Mouse (Mus musculus) heart, embryonic 12.5 days (tissue): Measurements from ENCODE around the gene H3f3b. TPM values are rescaled to one million over a fixed set of nuclear protein-coding genes. Genes with fewer than 3 reads are reported as not detected.

ENCODE experiments used
- ATAC-seq: fragments of 200-750 bp; cut with Nextera tagmentation; 2 replicates; pipeline ENCODE4 v1.8.0; 2017; ENCODE audit warnings: moderate TSS enrichment, moderate library complexity; ENCODE audit not compliant: insufficient number of reproducible peaks, low FRiP score
- H3K27ac ChIP-seq: fragments of 300-500 bp; sonication (generic); 2 replicates; pipeline ENCODE4 v1.5.1; 2016; ENCODE audit warnings: mild to moderate bottlenecking, moderate library complexity; ENCODE audit not compliant: poor library complexity, severe bottlenecking
- H3K27me3 ChIP-seq: fragments of 300-500 bp; sonication (generic); replicated peaks from 2 replicates; pipeline ENCODE4 v1.6.1; 2016; ENCODE audit warnings: mild to moderate bottlenecking, moderate library complexity
- H3K36me3 ChIP-seq: fragments of 300-500 bp; sonication (generic); 2 replicates; pipeline ENCODE4 v1.6.1; 2016; ENCODE audit warnings: mild to moderate bottlenecking, moderate library complexity
- H3K4me1 ChIP-seq: fragments of 300-500 bp; sonication (generic); replicated peaks from 2 replicates; pipeline ENCODE4 v1.6.1; 2016; ENCODE audit warnings: mild to moderate bottlenecking
- H3K4me2 ChIP-seq: fragments of 300-500 bp; sonication (generic); 2 replicates; pipeline ENCODE4 v1.6.1; 2016; ENCODE audit warnings: mild to moderate bottlenecking, moderate library complexity
- H3K4me3 ChIP-seq: fragments of 300-500 bp; sonication (generic); 2 replicates; pipeline ENCODE4 v1.5.1; 2016; ENCODE audit warnings: mild to moderate bottlenecking
- H3K9ac ChIP-seq: fragments of 300-500 bp; sonication (generic); 2 replicates; pipeline ENCODE4 v1.6.1; 2016; ENCODE audit warnings: mild to moderate bottlenecking, moderate library complexity
- H3K9me3 ChIP-seq: fragments of 300-500 bp; sonication (generic); replicated peaks from 2 replicates; pipeline ENCODE4 v1.6.1; 2016; ENCODE audit warnings: mild to moderate bottlenecking, moderate library complexity
- WGBS: fragments of 180-500 bp; shearing (Covaris S2); methylation state at CpG from one replicate; pipeline ENCODE4 v1.1.7; 2016; 5-methylcytosine and 5-hydroxymethylcytosine counted together
- polyA plus RNA-seq: library from polyadenylated mRNA; unstranded; fragments of >200 nt; fragmentation: Nextera tagmentation; extraction: Ambion mirVana; gene quantifications from 2 replicates; pipeline ENCODE4 v1.2.1, GENCODE M21; 2016

The H3f3b gene
- polyA plus RNA-seq = 742 and 759 TPM in 2 replicates

GRCm38 (mm10) chr11:116027756-116028155 lies at the start of gene H3f3b:
H3f3b (minus strand) TSS chr11:116027962.
- Histone ChIP-seq H3K9me3 (no peaks in the 10 kb centered on the region), H3K27ac (no peak within 1 kb of the TSS), H3K4me2 (no peak within 1 kb of the TSS), H3K36me3 (peaks cover 3% of the 10 kb centered on the region; the same call in 1 of the 2 replicates), H3K4me3 (no peak within 1 kb of the TSS), H3K9ac (no peak within 1 kb of the TSS), H3K27me3 (no peaks in the 10 kb centered on the region), H3K4me1 (peaks cover 15% of the 10 kb centered on the region)
- WGBS = 76% methylated on average over 4 of the region's 4 CpGs
- ATAC-seq = no peak

DNA sequence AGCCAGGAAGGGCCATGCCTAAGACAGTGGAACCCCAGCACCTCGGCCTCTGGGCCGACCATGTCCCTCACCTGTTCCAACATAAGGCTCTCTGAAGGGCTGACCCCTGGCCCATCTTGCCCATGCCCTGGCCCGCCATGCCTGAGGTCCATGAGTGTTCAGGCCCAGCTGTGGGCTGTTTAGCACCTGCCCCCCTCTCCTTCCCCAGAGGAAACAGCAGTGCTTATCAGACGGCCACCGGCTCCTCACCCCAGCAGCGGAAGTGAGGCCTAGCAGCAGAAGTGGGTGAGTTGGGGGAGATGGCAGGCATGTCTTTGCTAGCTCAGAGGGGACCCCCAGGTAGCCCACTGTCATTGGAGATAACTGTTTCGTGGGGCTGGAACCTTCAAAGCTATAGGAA lies 49.1 kb upstream of the H3f3b start:
- Histone ChIP-seq H3K27ac (0 out of 2 replicates have a peak overlapping the region, but pooled peaks have one; percentile 22), H3K4me1 (peaks cover 60% of the 10 kb centered on the region), H3K4me2 (peak overlapping the region; percentile 61), H3K4me3 (peak overlapping the region; percentile 2; the same call in 1 of the 2 replicates), H3K36me3 (peaks cover 33% of the 10 kb centered on the region), H3K9me3 (no peaks in the 10 kb centered on the region), H3K9ac (0 out of 2 replicates have a peak overlapping the region, but pooled peaks have one; percentile 24), H3K27me3 (no peaks in the 10 kb centered on the region)
- peak; percentile 30; the same call in 1 of the 2 replicates for ATAC-seq
- 54% methylated on average over 7 of the region's 7 CpGs for WGBS

- Histone ChIP-seq H3K4me3 (no peak overlapping the region), H3K4me2 (peak overlapping the region; percentile 61; the same call in 1 of the 2 replicates), H3K27me3 (no peaks in the 10 kb centered on the region), H3K36me3 (peaks cover 27% of the 10 kb centered on the region), H3K9ac (no peak overlapping the region), H3K9me3 (no peaks in the 10 kb centered on the region), H3K27ac (no peak overlapping the region), H3K4me1 (peaks cover 60% of the 10 kb centered on the region)
- ATAC-seq = no peak
- 51% methylated on average over 7 of the region's 7 CpGs for WGBS
These were observed 48.4 kb upstream of the H3f3b start for GRCm38 (mm10) chr11:116076266-116076540.

GRCm38 (mm10) chr11:116075539-116076265 lies 47.9 kb upstream of the H3f3b start:
- no peaks in the 10 kb centered on the region for H3K9me3 ChIP-seq
- peaks cover 22% of the 10 kb centered on the region for H3K36me3 ChIP-seq
- no peak for ATAC-seq
- peak overlapping the region; percentile 61 for H3K4me2 ChIP-seq
- no peak overlapping the region for H3K27ac ChIP-seq
- H3K4me1 ChIP-seq = peaks cover 60% of the 10 kb centered on the region
- H3K27me3 ChIP-seq = no peaks in the 10 kb centered on the region
- no peak overlapping the region for H3K9ac ChIP-seq
- 31% methylated on average over 20 of the region's 20 CpGs for WGBS
- no peak overlapping the region for H3K4me3 ChIP-seq

DNA sequence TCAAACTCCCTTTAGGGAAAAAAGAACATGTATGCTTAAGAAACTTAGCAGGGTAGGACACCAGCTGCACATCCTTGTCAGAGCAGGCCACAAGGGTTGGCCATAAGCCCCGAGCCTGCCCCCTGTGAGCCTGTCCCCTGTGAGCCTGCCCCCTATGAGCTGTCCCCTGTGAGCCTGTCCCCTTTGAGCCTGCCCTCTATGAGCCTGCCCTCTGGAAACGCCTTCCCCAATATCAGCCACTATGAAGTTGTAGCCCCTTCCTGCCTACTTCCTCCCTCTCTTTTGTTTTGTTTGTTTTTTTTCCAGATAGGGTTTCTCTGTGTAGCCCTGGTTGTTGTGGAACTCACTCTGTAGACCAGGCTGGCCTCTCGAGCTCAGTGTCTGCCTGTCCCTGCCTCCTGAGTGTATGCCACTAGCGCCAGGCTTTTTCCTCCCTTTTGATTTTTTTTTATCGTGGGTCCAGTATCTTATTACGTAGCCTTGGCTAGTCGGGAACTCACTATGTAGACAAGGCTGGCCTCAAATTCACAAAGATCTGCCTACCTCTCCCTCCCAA lies 46.8 kb upstream of the H3f3b start:
- H3K4me1 ChIP-seq = peaks cover 60% of the 10 kb centered on the region
- H3K9ac ChIP-seq = no peak overlapping the region
- no peaks in the 10 kb centered on the region for H3K27me3 ChIP-seq
- H3K4me2 ChIP-seq = no peak overlapping the region
- peak; percentile 41; the same call in 1 of the 2 replicates for ATAC-seq
- 54% methylated on average over 7 of the region's 7 CpGs for WGBS
- H3K36me3 ChIP-seq = peaks cover 10% of the 10 kb centered on the region
- no peak overlapping the region for H3K27ac ChIP-seq
- no peak overlapping the region for H3K4me3 ChIP-seq
- H3K9me3 ChIP-seq = no peaks in the 10 kb centered on the region

DNA sequence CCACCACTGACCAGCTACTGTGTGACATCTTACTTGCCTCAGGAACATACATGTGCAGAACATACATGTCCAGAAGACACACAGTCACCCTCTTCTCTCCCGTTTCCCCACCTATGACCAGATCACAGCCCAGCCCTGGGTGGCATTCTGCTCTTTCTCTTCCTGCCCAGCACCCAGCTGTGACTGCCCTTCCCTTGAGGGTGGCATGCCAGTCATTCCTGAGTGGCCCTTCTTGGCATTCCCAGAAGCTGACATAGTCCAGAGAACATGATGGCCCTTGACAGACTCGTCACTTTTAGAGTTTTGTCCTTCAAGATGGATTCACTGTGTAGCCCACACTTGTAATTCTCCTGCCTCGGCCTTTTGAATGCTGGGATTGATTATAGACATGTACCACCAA lies 44.8 kb upstream of the H3f3b start:
- Histone ChIP-seq H3K4me2 (no peak overlapping the region), H3K9me3 (no peaks in the 10 kb centered on the region), H3K36me3 (no peaks in the 10 kb centered on the region), H3K9ac (no peak overlapping the region), H3K4me3 (no peak overlapping the region), H3K27me3 (0 out of 2 replicates have a peak, but pooled peaks cover 3% of the 10 kb centered on the region), H3K27ac (no peak overlapping the region), H3K4me1 (peaks cover 43% of the 10 kb centered on the region)
- no peak for ATAC-seq
- WGBS = 68% methylated on average over 3 of the region's 3 CpGs

- ATAC-seq = no peak
- H3K4me1 ChIP-seq = peaks cover 32% of the 10 kb centered on the region
- no peak overlapping the region for H3K4me3 ChIP-seq
- 0 out of 2 replicates have a peak, but pooled peaks cover 5% of the 10 kb centered on the region for H3K9me3 ChIP-seq
- 0 out of 2 replicates have a peak, but pooled peaks cover 3% of the 10 kb centered on the region for H3K27me3 ChIP-seq
- no peak overlapping the region for H3K9ac ChIP-seq
- no peaks in the 10 kb centered on the region for H3K36me3 ChIP-seq
- WGBS = 56% methylated on average over 5 of the region's 5 CpGs
- no peak overlapping the region for H3K4me2 ChIP-seq
- no peak overlapping the region for H3K27ac ChIP-seq
These were observed 43.7 kb upstream of the H3f3b start for GRCm38 (mm10) chr11:116071510-116071909.

DNA sequence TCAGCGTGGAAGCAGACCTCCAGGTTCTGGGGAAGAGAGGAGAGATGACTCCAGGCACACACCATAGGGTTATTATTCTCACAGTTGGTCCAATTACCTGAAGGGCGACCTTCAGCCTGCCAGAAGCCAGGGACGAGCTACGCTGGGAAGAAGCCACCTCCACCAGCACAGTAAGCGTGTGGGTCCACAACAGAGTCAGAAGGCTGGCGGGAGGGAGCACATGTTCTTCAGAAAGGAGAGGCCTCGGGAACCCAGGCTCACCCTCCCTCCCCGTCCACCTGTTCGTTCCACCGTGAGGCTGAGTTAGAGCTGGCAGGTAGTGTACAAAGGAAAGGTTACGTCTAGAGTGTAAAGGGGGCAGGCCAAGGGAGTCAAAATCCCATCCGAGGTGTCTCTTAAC lies 37.6 kb upstream of the H3f3b start:
- H3K9me3 ChIP-seq = 0 out of 2 replicates have a peak, but pooled peaks cover 8% of the 10 kb centered on the region
- H3K9ac ChIP-seq = no peak overlapping the region
- H3K4me1 ChIP-seq = no peaks in the 10 kb centered on the region
- H3K36me3 ChIP-seq = peaks cover 22% of the 10 kb centered on the region
- H3K4me3 ChIP-seq = no peak overlapping the region
- no peak overlapping the region for H3K27ac ChIP-seq
- ATAC-seq = no peak
- no peak overlapping the region for H3K4me2 ChIP-seq
- WGBS = 85% methylated on average over 12 of the region's 12 CpGs
- H3K27me3 ChIP-seq = 0 out of 2 replicates have a peak, but pooled peaks cover 3% of the 10 kb centered on the region

DNA sequence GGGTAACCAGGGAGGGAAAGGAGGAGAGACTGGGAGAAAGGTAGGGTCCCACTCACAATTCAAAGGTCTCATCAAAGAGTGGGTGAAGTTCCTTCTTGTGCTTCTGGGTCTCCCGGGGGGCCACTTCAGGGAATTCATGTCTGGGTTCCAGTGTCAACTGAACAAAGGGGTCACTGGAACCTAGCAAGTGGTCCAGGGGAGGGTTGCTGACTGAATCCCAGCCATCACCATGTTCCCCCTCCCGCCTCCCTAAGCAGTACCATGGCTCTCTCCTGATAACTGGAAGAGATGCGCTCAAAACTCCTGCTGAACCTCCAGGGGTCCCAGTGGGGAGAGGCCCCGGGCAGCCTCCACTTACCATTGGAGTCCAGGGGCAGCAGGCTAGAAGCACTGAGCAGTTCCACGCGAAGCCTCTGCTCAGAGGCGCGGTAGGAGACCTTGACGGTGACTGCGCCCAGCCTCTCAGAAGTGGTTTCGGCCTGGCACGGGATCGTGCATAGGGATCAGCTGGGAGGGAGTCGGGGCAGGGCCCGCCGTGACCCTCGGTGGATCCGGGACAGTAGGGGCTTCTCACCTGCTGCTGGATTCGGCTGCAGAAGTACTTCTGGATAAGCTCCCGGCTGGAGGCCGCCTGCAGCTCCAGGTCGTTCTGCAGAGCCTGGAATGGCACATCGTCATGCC lies 36.6 kb upstream of the H3f3b start:
- no peak for ATAC-seq
- 64% methylated on average over 23 of the region's 23 CpGs for WGBS
- H3K9me3 ChIP-seq = 0 out of 2 replicates have a peak, but pooled peaks cover 8% of the 10 kb centered on the region
- no peak overlapping the region for H3K4me3 ChIP-seq
- H3K36me3 ChIP-seq = peaks cover 32% of the 10 kb centered on the region
- H3K9ac ChIP-seq = no peak overlapping the region
- H3K27me3 ChIP-seq = 0 out of 2 replicates have a peak, but pooled peaks cover 3% of the 10 kb centered on the region
- H3K27ac ChIP-seq = no peak overlapping the region
- H3K4me1 ChIP-seq = no peaks in the 10 kb centered on the region
- H3K4me2 ChIP-seq = no peak overlapping the region

DNA sequence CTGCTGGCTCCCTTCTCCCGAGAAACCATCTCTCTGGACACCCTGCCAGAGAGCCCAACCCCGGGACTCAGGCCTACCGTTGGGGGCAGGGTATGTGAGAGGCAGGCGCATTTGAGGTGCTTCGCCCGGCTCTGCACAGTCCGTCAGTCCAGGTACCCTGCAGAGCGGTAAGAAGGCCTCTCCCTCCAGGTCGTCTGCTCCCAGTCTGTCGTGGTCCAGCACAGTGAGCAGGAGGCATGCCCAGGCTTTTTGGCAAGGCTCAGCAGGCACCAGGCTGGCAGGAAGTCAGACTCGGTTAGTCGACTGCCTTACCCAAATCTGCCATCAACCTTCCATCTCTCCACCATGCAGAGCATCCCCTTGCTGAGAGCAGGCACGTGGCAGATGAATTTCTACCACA lies 35.8 kb upstream of the H3f3b start:
- Histone ChIP-seq H3K9ac (no peak overlapping the region), H3K27ac (no peak overlapping the region), H3K4me1 (no peaks in the 10 kb centered on the region), H3K36me3 (peaks cover 40% of the 10 kb centered on the region), H3K27me3 (0 out of 2 replicates have a peak, but pooled peaks cover 3% of the 10 kb centered on the region), H3K4me3 (no peak overlapping the region), H3K4me2 (no peak overlapping the region), H3K9me3 (0 out of 2 replicates have a peak, but pooled peaks cover 8% of the 10 kb centered on the region)
- 64% methylated on average over 13 of the region's 13 CpGs for WGBS
- no peak for ATAC-seq

- no peak overlapping the region for H3K4me2 ChIP-seq
- H3K4me3 ChIP-seq = no peak overlapping the region
- peaks cover 8% of the 10 kb centered on the region for H3K4me1 ChIP-seq
- no peaks in the 10 kb centered on the region for H3K27me3 ChIP-seq
- H3K9me3 ChIP-seq = 0 out of 2 replicates have a peak, but pooled peaks cover 8% of the 10 kb centered on the region
- H3K27ac ChIP-seq = no peak overlapping the region
- H3K9ac ChIP-seq = no peak overlapping the region
- WGBS = 69% methylated on average over 8 of the region's 8 CpGs
- peaks cover 50% of the 10 kb centered on the region for H3K36me3 ChIP-seq
- ATAC-seq = no peak
These were observed 34.8 kb upstream of the H3f3b start for GRCm38 (mm10) chr11:116062521-116062920.
